Mouse (Mus musculus) kidney, adult 9 months (tissue): ENCODE measurements at regions not wholly inside any gene's neighbourhood (a gene's known extent, or its start where the extent isn't known, plus 50 kb on each side); places are given as distances from the start of the nearest gene placed in this dataset.

Experiments used
- DNase-seq: peaks from one replicate; pipeline ENCODE4 v3.0.0; 2022

GRCm38 (mm10) chr4:142771520-142772150, 441.2 kb downstream of the Prdm2 start:
- no peak for DNase-seq

DNA sequence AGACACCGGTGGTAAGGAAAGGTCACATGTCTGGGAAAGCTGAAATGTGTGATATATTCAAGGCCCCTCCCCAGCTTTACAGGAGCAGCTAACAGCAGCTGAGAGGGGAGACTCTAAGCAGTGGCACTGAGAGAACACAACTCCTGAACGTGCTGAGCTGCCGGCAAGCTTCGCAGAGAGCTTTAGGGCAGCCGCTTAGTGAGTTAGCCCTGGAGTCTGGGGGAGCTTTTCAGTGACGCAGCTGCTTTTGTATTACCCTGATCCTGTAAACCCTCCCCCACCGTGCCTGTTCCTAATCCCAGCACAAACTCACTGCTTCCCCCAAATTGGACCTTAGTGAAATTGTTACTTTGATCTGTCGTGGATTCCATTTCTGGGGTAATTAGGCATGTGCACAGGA, 442.6 kb downstream of the Prdm2 start:
- DNase-seq, result no peak

GRCm38 (mm10) chr4:142767665-142768064, 445.1 kb downstream of the Prdm2 start:
- no peak for DNase-seq

DNA sequence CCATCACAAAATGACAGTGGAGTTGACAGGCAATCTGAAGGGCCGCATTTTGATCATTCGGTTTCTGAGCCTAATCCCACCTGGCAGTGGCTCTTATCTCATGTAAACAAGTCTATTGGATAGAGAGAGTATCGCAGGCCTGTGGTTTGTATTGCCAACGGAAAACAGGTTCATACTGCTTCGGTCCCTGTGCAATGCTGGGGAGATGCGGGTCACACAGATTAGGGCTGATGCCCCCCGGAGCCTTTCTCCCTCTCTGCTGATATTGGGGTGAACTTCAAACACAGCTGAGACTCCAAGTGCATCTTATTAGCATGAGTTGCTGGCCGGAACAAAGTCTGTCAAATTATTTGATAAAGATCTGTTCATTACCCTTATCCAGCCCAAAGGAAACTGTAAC, 451.2 kb downstream of the Prdm2 start:
- no peak for DNase-seq

GRCm38 (mm10) chr4:142758102-142758501, 454.7 kb downstream of the Prdm2 start:
- no peak for DNase-seq

- no peak for DNase-seq
Observed at GRCm38 (mm10) chr4:142756332-142756731, 456.5 kb downstream of the Prdm2 start.

DNA sequence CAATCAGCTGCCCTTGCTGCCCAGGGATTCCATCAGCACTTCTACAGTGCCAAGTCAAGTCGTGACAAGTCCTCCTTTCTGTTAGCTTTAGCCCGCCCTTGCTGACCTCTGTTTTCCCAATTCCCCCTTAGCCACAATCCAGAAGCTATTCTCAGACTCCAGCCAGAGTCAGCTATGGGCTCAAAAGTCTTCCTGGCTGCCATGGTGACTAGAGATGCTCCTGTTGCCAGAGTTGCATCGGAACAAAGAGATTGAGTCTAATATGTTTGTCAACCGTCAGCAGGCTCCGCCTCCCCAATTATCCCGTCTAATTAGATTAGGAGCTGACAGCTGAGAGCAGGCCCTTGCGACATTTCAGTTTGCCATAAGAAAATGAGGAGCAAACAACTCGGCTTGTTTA, 462.9 kb downstream of the Prdm2 start:
- DNase-seq, result no peak

DNA sequence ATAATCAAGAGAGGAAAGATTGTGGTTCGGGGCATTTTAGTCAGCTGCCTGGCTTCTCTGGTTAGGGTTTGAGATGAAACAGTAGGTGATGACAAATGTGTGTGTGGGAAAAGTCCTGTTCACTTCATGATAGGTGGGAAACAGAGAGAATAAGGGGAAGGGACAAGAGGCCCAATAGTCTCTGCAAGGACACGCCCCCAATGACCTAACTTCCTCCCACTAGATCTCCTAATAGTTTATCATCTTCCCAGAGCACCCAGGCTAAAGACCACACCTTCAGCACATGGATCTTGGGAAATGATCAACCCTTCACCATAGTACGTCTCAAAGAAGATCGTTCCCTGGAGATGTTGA, 484.3 kb upstream of the Kazn start:
- DNase-seq, result no peak

DNA sequence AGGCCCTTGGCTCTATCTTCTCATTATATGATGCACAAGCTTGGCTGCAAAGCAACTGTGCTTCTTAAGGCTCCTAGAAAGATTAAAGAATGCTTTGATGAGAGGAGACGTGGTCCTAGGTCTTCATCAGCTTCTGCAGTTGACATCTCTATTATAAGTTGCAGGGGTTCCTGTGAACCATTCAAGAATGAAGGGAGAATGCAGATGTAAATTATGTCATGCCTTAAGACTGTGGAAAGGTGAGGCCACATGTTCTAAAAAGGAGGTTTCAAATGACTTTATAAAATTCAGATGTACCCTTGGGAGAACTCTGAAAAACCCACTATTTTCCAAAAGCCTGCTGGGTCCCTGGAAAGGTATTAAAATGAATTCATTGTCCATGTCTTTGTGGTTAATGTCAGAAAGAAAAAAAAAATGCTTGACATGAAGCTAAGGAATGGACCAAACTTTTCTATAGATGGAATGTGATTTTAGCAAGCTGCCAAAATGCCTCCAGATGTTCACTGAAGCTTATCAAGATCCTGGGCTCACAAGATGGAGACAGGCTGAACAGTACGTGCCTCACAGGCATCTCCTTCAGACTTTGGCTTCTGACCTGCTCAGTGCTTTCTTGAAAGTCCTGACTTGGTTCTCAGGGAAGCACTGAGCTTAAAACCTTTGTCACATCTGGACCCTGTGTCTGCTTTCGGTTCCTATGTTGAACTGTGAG, 483.8 kb upstream of the Kazn start:
- DNase-seq, result no peak

GRCm38 (mm10) chr4:142701606-142702005, 462.4 kb upstream of the Kazn start:
- DNase-seq, result no peak

DNA sequence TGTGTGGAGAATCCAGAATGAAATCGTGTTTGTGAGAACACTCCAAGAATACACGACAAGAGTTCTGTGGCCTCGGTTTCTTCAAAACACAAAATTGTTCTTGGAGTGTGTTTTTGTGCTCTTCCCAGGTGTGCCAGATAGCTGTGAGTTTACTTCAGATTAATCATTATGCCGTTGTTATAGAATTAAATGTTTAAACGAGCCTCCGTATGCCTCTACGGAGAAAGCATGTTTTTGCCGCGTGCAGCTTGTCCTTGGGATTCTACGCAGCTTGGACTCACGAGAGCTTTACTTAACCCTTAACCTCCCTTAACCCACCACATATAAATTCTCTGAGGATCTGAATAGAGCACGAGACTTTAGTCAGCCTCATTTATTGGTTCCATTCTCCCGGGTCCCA, 455.7 kb upstream of the Kazn start:
- DNase-seq, result no peak

- DNase-seq, result no peak
Observed at GRCm38 (mm10) chr4:142688241-142688640, 449.0 kb upstream of the Kazn start.

DNA sequence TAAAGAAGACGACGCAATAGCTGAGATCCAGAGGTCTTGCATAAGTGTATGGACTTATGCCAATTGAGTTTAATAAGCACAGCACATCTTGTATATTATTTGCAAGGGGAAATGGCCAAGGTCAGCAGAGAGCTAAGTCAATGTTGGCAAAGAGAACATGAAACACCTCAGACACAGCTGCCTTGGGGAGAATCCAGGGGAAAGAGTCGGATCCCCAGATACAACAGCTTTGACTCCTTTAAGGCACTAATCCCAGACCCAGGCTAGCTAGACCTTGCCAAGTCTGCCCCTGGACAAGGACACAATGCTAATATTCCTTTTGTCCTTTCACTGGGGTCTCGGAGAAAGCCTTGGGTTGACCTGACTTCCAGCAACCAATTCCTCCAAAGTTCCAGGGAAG, 438.2 kb upstream of the Kazn start:
- no peak for DNase-seq

GRCm38 (mm10) chr4:142674641-142675465, 435.7 kb upstream of the Kazn start:
- no peak for DNase-seq

DNA sequence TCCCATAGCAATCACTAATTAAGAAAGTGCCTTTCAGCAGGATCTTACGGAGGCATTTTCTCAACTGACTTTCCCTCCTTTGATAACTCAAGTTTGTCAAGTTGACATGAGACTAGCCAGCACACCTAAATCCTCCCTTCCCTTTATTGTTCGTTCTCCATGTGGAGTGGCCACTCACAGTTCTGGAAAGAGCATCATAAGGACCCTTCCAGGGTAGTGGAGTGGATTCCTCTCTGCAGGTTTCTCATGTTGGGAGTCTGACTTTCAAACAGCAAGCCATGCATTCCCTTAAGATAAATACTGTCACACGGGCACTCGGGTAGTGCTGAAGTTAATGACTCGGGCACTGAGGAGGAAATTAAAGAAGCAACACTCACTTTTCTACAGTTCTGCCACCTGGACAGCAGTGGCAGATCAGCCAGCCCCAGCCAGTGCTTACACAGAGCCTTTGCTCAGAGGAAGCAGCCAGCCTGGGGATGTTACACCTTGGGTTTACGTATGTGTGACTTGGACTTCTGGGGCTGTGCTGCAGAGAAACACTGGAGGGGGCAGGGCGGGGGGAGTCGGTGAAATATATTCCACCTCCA, 432.8 kb upstream of the Kazn start:
- DNase-seq, result no peak

- no peak for DNase-seq
Observed at GRCm38 (mm10) chr4:142664781-142665180, 425.6 kb upstream of the Kazn start.

- no peak for DNase-seq
Observed at GRCm38 (mm10) chr4:142658156-142658555, 419.0 kb upstream of the Kazn start.

DNA sequence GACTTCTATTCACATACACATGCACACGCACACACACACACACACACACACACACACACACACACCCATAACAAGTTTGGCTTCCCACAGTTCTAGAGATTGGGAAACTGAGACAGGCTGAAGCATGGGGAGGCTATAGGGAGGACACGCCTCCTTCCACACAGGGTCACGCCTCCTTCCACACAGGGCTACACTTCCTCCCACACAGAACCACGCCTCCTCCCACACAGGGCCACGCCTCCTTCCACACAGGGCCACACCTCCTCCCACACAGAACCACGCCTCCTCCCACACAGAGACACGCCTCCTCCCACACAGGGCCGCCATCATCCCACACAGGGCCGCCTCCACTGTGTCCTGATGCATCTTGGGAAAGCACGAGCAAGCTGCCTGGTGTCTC, 401.9 kb upstream of the Kazn start:
- DNase-seq, result no peak

- DNase-seq, result no peak
Observed at GRCm38 (mm10) chr4:142639340-142639733, 400.1 kb upstream of the Kazn start.

DNA sequence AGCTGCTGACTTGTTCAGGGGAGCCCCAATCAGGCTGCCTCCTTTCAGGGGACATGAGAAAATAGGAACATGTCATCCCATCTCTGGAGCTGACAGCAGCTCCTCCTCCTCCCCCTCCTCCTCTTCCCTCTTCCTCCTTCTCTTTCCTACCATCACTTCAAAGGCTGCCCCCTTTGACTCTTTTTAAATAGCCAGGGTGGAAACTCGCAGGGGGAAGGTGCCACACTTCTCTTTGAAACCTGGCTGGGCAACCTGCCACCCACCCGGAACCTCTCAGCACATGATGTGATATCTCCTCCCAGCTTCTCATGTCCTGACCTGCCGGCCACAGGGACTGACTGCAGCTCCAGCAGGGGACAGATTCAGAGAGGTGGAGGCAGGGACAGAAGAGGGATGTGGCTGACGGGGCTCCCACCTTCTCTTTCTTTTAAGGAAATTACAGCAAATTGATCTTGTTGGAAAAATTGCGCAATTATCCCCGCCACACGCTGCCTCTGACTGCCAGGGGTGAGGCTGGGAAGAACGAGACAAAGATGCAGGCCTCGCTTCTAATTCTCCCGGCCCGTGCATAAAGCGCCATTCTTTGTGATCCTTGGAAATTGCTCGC, 399.6 kb upstream of the Kazn start:
- DNase-seq, result no peak

DNA sequence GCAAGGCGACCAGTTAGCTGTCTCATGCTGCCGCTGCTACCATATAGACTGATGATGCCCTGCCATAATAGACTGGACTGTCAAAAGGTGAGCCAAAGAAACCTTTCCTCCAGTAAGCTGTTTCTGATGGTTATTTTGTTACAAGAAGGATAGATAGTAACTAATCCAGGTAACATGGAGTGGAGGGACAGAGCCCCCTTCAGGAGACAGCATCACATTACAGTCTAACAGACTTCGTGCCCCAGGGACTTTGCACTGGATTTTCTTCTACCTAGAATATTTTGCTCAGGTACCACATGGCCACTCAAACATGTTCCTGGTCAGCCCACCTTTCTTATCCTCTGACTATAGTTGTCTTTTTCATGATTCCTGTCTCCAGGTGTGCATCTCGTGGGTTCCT, 398.9 kb upstream of the Kazn start:
- DNase-seq, result no peak

DNA sequence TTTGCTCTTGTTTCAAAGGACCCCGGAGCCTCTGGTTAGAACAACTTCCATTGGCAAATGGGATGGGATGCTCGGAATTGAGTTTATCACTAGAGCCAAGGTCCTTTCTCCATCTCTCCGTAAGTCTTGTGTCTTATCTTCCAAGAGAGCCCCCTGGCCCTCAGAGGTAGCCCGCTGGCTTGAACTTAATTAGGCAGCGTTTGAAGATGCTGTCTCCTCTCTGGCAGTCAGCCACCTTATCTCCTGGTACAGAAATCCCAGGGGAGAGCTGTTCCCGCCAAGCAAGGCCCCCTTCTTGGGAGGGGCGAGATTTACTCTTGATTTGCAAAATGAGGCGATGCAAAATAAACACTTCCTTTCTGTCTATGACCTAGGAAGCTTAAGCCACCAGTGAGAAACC, 395.2 kb upstream of the Kazn start:
- DNase-seq, result no peak

DNA sequence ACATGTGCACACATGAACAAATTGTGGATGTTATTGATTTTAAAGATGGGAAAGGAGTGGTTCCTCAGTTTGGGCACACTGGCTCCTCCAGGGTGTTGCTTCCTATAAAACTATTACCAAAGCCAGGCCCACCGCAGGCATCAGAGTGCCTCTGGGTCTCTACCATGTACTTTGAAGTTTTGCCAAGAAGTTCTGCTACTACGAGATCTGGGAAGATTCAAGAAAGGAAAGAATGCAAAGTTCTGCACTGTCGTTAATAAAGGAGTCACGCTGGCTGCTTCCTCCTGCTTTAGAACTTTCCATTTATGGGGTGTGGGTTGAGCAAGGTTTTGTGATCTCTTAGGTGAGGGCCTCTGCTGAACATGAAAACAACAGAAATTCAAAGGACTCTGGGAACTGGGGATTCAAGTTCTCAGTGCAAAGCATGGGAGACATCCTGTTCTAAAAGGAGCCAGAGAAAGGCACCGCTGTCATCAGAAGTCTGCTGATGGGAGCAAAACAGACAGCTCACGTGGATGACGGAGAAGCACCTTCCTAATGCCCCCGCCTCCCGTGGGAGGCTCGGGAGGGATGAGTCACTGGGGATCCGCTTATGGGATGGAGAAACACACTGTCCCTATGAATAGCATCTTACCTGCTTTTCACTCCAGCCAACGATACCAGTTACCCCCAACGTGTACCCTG, 394.6 kb upstream of the Kazn start:
- DNase-seq, result no peak
